Mouse (Mus musculus) cortical plate, adult 2 months (tissue): ENCODE data around the gene Ercc4. TPM values are rescaled to one million over a fixed set of nuclear protein-coding genes. Genes with fewer than 3 reads are reported as not detected.

Experiments
- H3K27ac ChIP-seq: fragments of 200-500 bp; 2 replicates; pipeline ENCODE4 v1.5.1; 2012; ENCODE audit warnings: low read length, control low read depth, inconsistent platforms; ENCODE audit not compliant: insufficient read depth
- H3K4me1 ChIP-seq: fragments of 200-500 bp; 2 replicates; pipeline ENCODE4 v1.6.1; 2011; ENCODE audit warnings: low read length; ENCODE audit not compliant: control insufficient read depth, insufficient read depth
- H3K4me3 ChIP-seq: fragments of 200-500 bp; 2 replicates; pipeline ENCODE4 v1.5.1; 2011; ENCODE audit warnings: mild to moderate bottlenecking, low read length, control low read depth; ENCODE audit not compliant: insufficient read depth
- CTCF ChIP-seq: fragments of 200-500 bp; IDR thresholded peaks from 2 replicates; pipeline ENCODE4 v1.5.1; 2011; ENCODE audit warnings: mild to moderate bottlenecking, control low read depth, low read length; ENCODE audit not compliant: insufficient read depth; ENCODE audit errors: extremely low read depth
- POLR2A ChIP-seq: fragments of 200-500 bp; IDR thresholded peaks from 2 replicates; pipeline ENCODE4 v1.6.1; 2011; ENCODE audit warnings: mild to moderate bottlenecking, low read length, control low read depth; ENCODE audit not compliant: insufficient read depth; ENCODE audit errors: extremely low read depth
- polyA plus RNA-seq: library from polyadenylated mRNA; depleted of rRNA; stranded (reverse); fragments of >200 nt; gene quantifications from 2 replicates; pipeline ENCODE4 v1.2.3, GENCODE M21; 2012

Gene Ercc4
- polyA plus RNA-seq, 1 experiment = 19.9 TPM

GRCm38 (mm10) chr16:13117967-13118430 is 8.5 kb downstream of the Ercc4 start:
- Histone ChIP-seq H3K4me3 (no peak overlapping the region), H3K27ac (no peak overlapping the region), H3K4me1 (no peaks in the 10 kb centered on the region)
- TF ChIP-seq POLR2A = no peak
- no peak for TF ChIP-seq CTCF

- Histone ChIP-seq H3K27ac (no peak overlapping the region), H3K4me1 (no peaks in the 10 kb centered on the region), H3K4me3 (no peak overlapping the region)
- TF ChIP-seq CTCF (no peak), POLR2A (no peak)
These were observed 9.3 kb downstream of the Ercc4 start for GRCm38 (mm10) chr16:13118754-13119294.

GRCm38 (mm10) chr16:13119641-13120350 is 10.3 kb downstream of the Ercc4 start:
- Histone ChIP-seq H3K27ac (no peak overlapping the region), H3K4me1 (no peaks in the 10 kb centered on the region), H3K4me3 (no peak overlapping the region)
- TF ChIP-seq POLR2A (no peak), CTCF (no peak)

GRCm38 (mm10) chr16:13125357-13125756 is 15.9 kb downstream of the Ercc4 start:
- Histone ChIP-seq H3K27ac (no peak overlapping the region), H3K4me3 (no peak overlapping the region), H3K4me1 (peaks cover 2% of the 10 kb centered on the region)
- TF ChIP-seq CTCF (no peak), POLR2A (no peak)

- H3K4me3 ChIP-seq = no peak overlapping the region
- TF ChIP-seq CTCF (no peak), POLR2A (no peak)
- no peak overlapping the region for H3K27ac ChIP-seq
- peaks cover 2% of the 10 kb centered on the region for H3K4me1 ChIP-seq
These were observed 18.1 kb downstream of the Ercc4 start for GRCm38 (mm10) chr16:13127566-13127965.

GRCm38 (mm10) chr16:13130412-13130811 is 20.9 kb downstream of the Ercc4 start:
- Histone ChIP-seq H3K27ac (no peak overlapping the region), H3K4me3 (no peak overlapping the region), H3K4me1 (peaks cover 2% of the 10 kb centered on the region)
- peak; percentile 63 for TF ChIP-seq CTCF
- TF ChIP-seq POLR2A = no peak

- no peak overlapping the region for H3K27ac ChIP-seq
These were observed 31.7 kb downstream of the Ercc4 start for GRCm38 (mm10) chr16:13141220-13141619.

GRCm38 (mm10) chr16:13143932-13144331 is 34.4 kb downstream of the Ercc4 start:
- Histone ChIP-seq H3K27ac (no peak overlapping the region), H3K4me1 (no peaks in the 10 kb centered on the region), H3K4me3 (no peak overlapping the region)
- TF ChIP-seq POLR2A (no peak), CTCF (no peak)

More at GRCm38 (mm10) chr16:13141220-13141619, 31.7 kb downstream of the Ercc4 start:
- TF ChIP-seq POLR2A (no peak), CTCF (no peak)
- no peak overlapping the region for H3K4me3 ChIP-seq
- H3K4me1 ChIP-seq = no peaks in the 10 kb centered on the region

GRCm38 (mm10) chr16:13144682-13145410 is 35.4 kb downstream of the Ercc4 start:
- Histone ChIP-seq H3K4me3 (no peak overlapping the region), H3K4me1 (no peaks in the 10 kb centered on the region), H3K27ac (no peak overlapping the region)
- TF ChIP-seq POLR2A (no peak), CTCF (no peak)

- Histone ChIP-seq H3K4me1 (no peaks in the 10 kb centered on the region), H3K27ac (no peak overlapping the region), H3K4me3 (no peak overlapping the region)
- TF ChIP-seq CTCF (no peak), POLR2A (no peak)
These were observed 36.7 kb downstream of the Ercc4 start for GRCm38 (mm10) chr16:13146231-13146630.
